Mouse (Mus musculus): Measurements from ENCODE around the gene Ttyh3. TPM values are rescaled to one million over a fixed set of nuclear protein-coding genes. Genes with fewer than 3 reads are reported as not detected.

Gene Ttyh3
- polyA plus RNA-seq, 2 experiments, result 57.5 to 118 TPM

DNA sequence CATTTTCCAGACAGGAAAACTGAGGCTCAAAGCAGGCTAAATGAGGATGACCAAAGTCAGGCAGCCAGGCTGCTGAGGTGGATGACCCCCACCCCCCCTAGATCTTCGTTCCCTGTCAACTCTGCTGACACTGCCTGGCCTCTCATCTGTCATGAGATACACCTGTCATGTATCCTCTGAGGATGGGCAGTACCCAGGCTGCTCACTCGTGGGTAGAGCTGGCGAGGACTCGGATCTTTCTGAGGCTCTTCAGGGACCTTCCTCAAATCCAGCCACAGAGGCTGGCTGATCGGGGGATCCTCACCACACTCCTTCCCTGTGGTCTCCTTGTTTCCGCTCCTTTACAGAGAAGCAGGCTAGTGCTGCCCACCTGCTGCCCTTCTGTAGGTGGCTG lies 32.7 kb downstream of the Ttyh3 start:
- no peak for ATAC-seq (ENCODE audit: low FRiP score, low read depth)

DNA sequence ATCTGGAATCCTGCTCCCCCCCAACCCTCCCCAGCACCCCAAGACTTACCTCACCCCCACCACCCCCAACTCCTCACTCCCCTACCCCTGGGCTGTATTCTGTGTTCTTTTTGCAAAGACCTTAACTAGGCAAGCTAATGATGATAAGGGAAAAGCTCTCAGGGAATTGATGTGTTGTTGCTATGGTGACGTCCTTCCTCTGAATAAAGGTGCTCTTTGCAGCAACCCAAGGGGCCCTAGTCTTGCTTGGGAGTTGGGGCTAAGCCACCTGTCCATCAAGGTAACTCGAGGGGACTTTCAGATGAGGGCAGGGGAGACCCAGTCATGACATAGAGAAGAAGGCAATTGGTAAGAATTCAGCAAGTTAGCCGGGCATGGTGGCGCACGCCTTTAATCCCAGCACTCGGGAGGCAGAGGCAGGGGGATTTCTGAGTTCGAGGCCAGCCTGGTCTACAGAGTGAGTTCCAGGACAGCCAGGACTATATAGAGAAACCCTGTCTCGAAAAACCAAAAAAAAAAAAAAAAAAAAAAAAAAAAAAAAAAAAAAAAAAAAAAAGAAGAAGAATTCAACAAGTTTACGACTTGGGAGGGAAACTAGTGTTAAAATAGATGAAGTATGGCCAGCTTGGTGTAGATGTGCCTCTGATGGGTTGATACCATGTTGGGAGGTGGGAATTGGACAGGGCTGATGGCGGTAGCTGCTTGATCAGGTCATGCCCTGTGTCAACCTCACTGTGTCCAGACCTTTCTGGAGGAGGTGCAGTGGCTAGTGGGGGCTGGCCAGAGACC lies 33.3 kb downstream of the Ttyh3 start:
- WGBS, result 82% methylated on average over 10 of the region's 10 CpGs

More for the DNA sequence above, 32.7 kb downstream of the Ttyh3 start:
- Histone ChIP-seq H3K4me2 (replicated peaks; ENCODE audit: low read depth, low read length, severe bottlenecking) (no peak overlapping the region), H3K9me3 (ENCODE audit: control insufficient read depth, low read length) (no peaks in the 10 kb centered on the region), H3K4me1 (ENCODE audit: control insufficient read depth, insufficient read depth, low read length) (peaks cover 9% of the 10 kb centered on the region), H3K36me3 (ENCODE audit: control insufficient read depth, insufficient read depth, low read length) (peaks cover 15% of the 10 kb centered on the region), H3K27me3 (ENCODE audit: control insufficient read depth, insufficient read depth, low read length) (0 out of 2 replicates have a peak, but pooled peaks cover 6% of the 10 kb centered on the region), H3K4me3 (replicated peaks; ENCODE audit: low read length) (no peak overlapping the region), H3K9ac (ENCODE audit: low read depth, low read length, severe bottlenecking) (no peak overlapping the region), H3K27ac (replicated peaks; ENCODE audit: low read depth, low read length) (no peak overlapping the region)
- 77% methylated on average over 6 of the region's 6 CpGs for WGBS
- DNase-seq (ENCODE audit: low spot score), result no peak
- TF ChIP-seq POLR2A (IDR thresholded peaks at IDR 0.05; ENCODE audit: borderline replicate concordance, extremely low read depth, insufficient read depth, insufficient read length), result no peak

DNA sequence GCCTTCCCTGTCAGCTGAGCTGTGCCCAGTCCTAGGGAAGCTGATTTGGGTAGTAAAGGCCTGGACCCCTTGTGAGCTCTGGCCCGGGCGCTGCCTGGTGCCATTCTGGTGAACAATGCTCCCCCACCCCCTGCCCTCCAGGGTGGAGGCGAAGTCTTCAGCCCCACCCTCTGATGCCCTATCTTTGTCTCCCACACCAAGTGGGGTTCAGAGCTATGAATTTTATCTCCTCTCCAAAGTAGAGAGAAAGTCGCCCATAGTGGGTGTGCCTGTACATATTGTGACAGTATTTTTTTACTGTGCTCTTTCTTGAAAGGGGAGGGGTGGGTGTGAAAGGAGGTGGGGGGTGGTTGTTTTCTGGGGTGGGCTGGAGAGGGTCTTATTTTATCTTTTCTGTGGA lies 34.0 kb downstream of the Ttyh3 start:
- DNase-seq (ENCODE audit: low spot score) (no peak), ATAC-seq (ENCODE audit: low FRiP score, low read depth) (no peak)
- Histone ChIP-seq H3K9me3 (ENCODE audit: control insufficient read depth, low read length) (no peaks in the 10 kb centered on the region), H3K4me2 (replicated peaks; ENCODE audit: low read depth, low read length, severe bottlenecking) (no peak overlapping the region), H3K9ac (ENCODE audit: low read depth, low read length, severe bottlenecking) (no peak overlapping the region), H3K27me3 (ENCODE audit: control insufficient read depth, insufficient read depth, low read length) (0 out of 2 replicates have a peak, but pooled peaks cover 14% of the 10 kb centered on the region), H3K4me1 (ENCODE audit: control insufficient read depth, insufficient read depth, low read length) (peaks cover 22% of the 10 kb centered on the region), H3K4me3 (replicated peaks; ENCODE audit: low read length) (no peak overlapping the region), H3K36me3 (ENCODE audit: control insufficient read depth, insufficient read depth, low read length) (peaks cover 15% of the 10 kb centered on the region), H3K27ac (replicated peaks; ENCODE audit: low read depth, low read length) (no peak overlapping the region)
- 76% methylated on average over 4 of the region's 4 CpGs for WGBS
- TF ChIP-seq POLR2A (IDR thresholded peaks at IDR 0.05; ENCODE audit: borderline replicate concordance, extremely low read depth, insufficient read depth, insufficient read length), result no peak

More for the DNA sequence above, 33.3 kb downstream of the Ttyh3 start:
- H3K27ac ChIP-seq (replicated peaks; ENCODE audit: low read depth, low read length), result no peak overlapping the region
- H3K9ac ChIP-seq (ENCODE audit: low read depth, low read length, severe bottlenecking), result no peak overlapping the region
- H3K27me3 ChIP-seq (ENCODE audit: control insufficient read depth, insufficient read depth, low read length), result 0 out of 2 replicates have a peak, but pooled peaks cover 12% of the 10 kb centered on the region
- H3K4me2 ChIP-seq (replicated peaks; ENCODE audit: low read depth, low read length, severe bottlenecking), result no peak overlapping the region
- H3K36me3 ChIP-seq (ENCODE audit: control insufficient read depth, insufficient read depth, low read length), result peaks cover 15% of the 10 kb centered on the region
- DNase-seq (ENCODE audit: low spot score), result no peak
- no peak for ATAC-seq (ENCODE audit: low FRiP score, low read depth)
- H3K4me1 ChIP-seq (ENCODE audit: control insufficient read depth, insufficient read depth, low read length), result peaks cover 15% of the 10 kb centered on the region
- no peaks in the 10 kb centered on the region for H3K9me3 ChIP-seq (ENCODE audit: control insufficient read depth, low read length)
- no peak overlapping the region for H3K4me3 ChIP-seq (replicated peaks; ENCODE audit: low read length)
- no peak for TF ChIP-seq POLR2A (IDR thresholded peaks at IDR 0.05; ENCODE audit: borderline replicate concordance, extremely low read depth, insufficient read depth, insufficient read length)

DNA sequence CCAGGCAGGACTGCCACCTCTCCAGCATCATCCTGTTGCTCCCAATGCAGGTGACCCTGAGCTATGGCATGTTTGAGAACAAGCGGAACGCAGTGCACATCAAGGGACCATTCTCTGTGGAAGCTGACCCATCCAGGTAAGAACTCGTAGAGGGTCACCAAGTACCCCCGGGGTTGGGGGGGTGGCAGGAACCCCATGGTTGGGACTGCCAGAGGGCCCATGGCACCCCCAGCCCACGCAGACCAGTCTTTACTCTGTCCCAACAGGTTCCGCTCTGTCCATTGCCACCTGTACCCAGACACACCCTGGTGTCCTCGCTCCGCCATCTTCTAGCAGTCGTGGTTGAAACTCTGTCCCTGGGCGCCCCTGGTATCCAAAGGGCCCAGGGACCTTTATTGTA lies 34.7 kb downstream of the Ttyh3 start:
- no peaks in the 10 kb centered on the region for H3K9me3 ChIP-seq (ENCODE audit: control insufficient read depth, low read length)
- no peak for TF ChIP-seq POLR2A (IDR thresholded peaks at IDR 0.05; ENCODE audit: borderline replicate concordance, extremely low read depth, insufficient read depth, insufficient read length)
- H3K27ac ChIP-seq (replicated peaks; ENCODE audit: low read depth, low read length), result no peak overlapping the region
- peaks cover 19% of the 10 kb centered on the region; the same call in 1 of the 2 replicates for H3K27me3 ChIP-seq (ENCODE audit: control insufficient read depth, insufficient read depth, low read length)
- H3K4me2 ChIP-seq (replicated peaks; ENCODE audit: low read depth, low read length, severe bottlenecking), result no peak overlapping the region
- WGBS, result 91% methylated on average over 10 of the region's 10 CpGs
- H3K9ac ChIP-seq (ENCODE audit: low read depth, low read length, severe bottlenecking), result no peak overlapping the region
- peaks cover 15% of the 10 kb centered on the region for H3K36me3 ChIP-seq (ENCODE audit: control insufficient read depth, insufficient read depth, low read length)
- H3K4me1 ChIP-seq (ENCODE audit: control insufficient read depth, insufficient read depth, low read length), result peaks cover 28% of the 10 kb centered on the region
- H3K4me3 ChIP-seq (replicated peaks; ENCODE audit: low read length), result no peak overlapping the region
- ATAC-seq (ENCODE audit: low FRiP score, low read depth) (no peak), DNase-seq (ENCODE audit: low spot score) (no peak)

DNA sequence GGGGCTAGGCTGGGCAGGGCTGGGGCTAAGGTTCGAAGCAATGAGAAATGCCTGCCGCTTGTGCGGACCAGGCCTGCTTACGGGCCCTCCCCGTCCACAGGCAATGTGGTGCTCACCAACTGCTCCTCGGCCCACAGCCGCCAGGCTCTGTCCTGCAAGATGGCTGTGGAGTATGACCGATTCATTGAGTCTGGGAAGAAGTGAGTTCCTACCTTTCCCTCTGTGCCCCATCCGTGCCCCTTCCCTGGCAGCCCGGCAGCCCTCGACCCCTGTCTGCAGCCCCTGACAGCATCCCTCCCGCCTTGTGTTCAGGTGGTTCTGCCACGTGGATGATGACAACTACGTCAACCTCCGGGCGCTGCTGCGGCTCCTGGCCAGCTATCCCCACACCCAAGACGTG lies 36.6 kb downstream of the Ttyh3 start:
- TF ChIP-seq POLR2A (IDR thresholded peaks at IDR 0.05; ENCODE audit: borderline replicate concordance, extremely low read depth, insufficient read depth, insufficient read length), result no peak
- H3K4me3 ChIP-seq (replicated peaks; ENCODE audit: low read length), result no peak overlapping the region
- 0 out of 2 replicates have a peak overlapping the region, but pooled peaks have one; percentile 21 for H3K9ac ChIP-seq (ENCODE audit: low read depth, low read length, severe bottlenecking)
- DNase-seq (ENCODE audit: low spot score) (no peak), ATAC-seq (ENCODE audit: low FRiP score, low read depth) (no peak)
- H3K27me3 ChIP-seq (ENCODE audit: control insufficient read depth, insufficient read depth, low read length), result peaks cover 36% of the 10 kb centered on the region
- no peak overlapping the region for H3K27ac ChIP-seq (replicated peaks; ENCODE audit: low read depth, low read length)
- H3K4me1 ChIP-seq (ENCODE audit: control insufficient read depth, insufficient read depth, low read length), result peaks cover 38% of the 10 kb centered on the region
- 70% methylated on average over 16 of the region's 18 CpGs for WGBS
- H3K36me3 ChIP-seq (ENCODE audit: control insufficient read depth, insufficient read depth, low read length), result peaks cover 15% of the 10 kb centered on the region
- no peaks in the 10 kb centered on the region for H3K9me3 ChIP-seq (ENCODE audit: control insufficient read depth, low read length)
- H3K4me2 ChIP-seq (replicated peaks; ENCODE audit: low read depth, low read length, severe bottlenecking), result peak overlapping the region; percentile 91

All from limb, embryonic 14.5 days (tissue).